Mouse (Mus musculus) cerebellum, adult (tissue): Measurements from ENCODE around the gene Cpz.

Source experiments
- ATAC-seq: cut with Nextera tagmentation; 2 replicates; pipeline ENCODE4 v1.9.2; 2017; ENCODE audit warnings: mild to moderate bottlenecking, moderate library complexity, mixed read lengths; ENCODE audit not compliant: insufficient number of reproducible peaks, low FRiP score, low TSS enrichment

Cpz gene

DNA sequence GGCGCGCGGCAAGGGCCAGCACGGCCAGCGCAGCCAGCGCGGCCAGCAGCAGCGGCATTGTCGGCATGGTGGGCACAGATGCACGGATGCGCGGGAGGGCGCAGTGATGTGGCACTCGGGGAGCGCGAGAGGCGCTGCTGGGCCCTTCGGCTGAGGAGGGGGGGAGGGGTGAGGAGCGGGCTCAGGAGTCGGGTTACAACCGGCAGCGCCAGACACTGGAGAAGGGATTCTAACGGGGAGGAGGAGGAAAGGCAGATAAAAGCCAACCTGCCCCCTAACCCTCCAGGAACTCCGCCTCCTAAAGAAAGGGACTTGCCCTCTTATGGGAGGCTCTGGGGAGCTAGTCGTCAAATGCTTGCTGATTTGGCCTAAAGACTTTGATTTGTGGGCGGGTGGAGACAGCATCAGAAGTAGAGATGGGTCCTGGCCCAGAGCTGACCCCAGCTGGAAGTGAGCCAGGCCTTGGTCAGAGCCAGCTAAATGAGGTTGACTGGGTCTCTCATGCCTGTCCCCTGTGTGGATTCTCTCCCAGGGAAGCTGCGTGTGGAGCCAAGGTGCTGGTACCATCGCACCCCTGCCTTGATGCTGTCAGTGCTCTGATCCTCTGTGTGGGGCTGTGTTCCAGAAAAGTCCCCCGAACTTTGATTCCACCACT is at the start of gene Cpz:
Gene Cpz, minus strand, starts transcription at position 230 of the 655 bp plus-strand sequence.
- ATAC-seq, result no peak

DNA sequence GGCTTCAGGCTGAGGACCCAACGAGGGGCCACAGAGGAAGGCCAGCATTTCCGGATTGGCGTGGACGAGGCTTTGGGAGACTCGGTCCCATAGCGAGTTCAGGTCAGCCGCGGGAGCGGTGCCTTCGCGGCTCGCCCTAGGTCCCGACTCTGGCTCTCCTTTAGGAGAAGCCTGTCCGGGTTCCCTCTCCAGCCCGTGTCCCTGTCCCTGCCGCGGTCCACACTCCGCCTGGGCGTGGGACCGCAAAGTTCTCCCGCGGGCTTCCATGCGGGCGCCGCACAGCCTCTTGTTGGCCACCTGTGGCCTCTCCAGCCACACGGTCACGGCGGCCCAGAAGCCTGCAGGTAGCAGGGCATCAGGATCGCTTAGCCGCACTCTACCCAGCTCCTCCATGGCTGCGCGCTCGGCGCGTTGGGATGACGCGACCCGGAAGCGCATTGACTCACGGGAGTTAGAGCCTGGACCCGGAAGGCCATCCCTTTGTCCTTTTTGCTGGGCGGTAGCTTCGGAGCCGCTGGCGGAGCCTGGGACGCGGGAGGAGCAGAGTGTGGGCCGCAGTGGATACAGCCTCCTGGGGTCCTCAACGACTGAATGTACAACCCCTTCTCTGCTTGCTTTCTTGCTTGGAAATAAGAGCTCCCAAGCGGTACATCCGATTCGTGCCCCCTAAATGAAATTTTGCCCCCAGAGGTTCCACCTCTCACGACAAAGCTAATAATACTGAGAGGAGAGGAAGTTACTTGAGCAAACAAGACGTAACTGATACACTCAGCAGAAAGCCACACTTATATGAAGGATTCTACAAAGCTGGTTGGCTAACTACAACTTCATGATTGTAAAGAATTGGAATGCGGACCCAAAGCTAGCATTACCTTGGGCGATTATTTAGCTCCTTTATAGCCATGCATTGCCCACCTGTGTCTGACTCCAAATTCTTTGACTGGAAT is 49.4 kb upstream of the Cpz start, which contains the start of gene Trmt44:
Gene Trmt44, minus strand, starts transcription at position 418 of the 947 bp plus-strand sequence.
- ATAC-seq, result peak; percentile 93

DNA sequence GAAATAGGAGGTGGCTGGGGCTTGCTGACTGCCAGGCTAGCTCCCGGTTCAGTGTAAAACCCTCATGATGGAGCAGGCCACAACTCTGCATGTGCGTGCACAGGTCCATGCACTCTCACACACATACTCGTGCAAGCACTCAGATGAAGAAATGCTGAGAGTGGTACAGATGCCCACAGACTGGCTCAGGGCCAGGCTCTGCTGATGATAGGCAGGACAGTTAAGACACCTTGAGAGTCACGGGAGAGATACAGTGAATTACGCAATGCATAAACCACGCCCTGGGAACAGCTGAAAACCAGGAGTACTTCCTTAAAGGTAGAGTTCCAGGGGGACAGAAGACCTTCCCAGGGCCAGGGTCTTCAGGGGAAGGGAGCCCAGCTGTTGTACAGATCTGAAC is 46.0 kb upstream of the Cpz start:
- no peak for ATAC-seq

DNA sequence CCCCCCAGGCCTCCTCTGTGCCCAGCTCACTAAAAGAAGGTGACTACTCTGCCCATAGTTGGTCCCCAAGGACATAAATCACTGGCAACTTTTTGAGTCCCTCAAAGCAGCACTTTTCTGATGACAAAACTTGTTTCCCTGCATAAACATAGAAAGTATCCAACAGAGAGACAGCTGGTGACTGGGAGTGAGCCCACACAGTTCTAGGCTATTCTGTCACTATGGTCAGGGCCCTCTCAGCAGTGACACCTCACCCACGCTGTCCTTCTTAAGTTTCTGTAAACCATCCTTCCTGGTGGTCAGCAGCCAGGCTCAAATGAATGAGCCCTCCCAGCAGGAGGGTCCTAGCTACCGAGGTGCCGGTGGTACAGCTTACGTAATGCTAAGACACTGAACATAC is 41.1 kb upstream of the Cpz start:
- no peak for ATAC-seq

DNA sequence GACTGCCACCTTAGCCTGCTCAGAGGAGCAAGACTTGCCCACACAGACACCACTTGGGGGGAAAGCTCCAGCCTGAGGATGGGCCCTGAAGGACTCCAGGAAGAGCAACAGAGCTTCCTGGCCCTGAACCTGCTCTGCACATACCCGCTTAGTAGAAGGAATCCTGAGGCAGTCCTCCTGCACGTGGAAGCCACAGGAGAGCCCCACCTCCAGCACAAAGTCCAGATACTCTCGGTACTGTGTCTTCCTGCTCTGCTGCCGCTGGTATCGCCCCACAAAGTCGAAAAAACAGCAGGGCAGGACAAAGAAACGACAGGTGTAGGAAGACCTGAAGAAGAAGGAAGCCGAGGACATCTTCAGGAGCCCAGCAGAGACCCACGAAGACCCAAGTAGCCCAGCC is 39.7 kb upstream of the Cpz start:
- ATAC-seq, result no peak

DNA sequence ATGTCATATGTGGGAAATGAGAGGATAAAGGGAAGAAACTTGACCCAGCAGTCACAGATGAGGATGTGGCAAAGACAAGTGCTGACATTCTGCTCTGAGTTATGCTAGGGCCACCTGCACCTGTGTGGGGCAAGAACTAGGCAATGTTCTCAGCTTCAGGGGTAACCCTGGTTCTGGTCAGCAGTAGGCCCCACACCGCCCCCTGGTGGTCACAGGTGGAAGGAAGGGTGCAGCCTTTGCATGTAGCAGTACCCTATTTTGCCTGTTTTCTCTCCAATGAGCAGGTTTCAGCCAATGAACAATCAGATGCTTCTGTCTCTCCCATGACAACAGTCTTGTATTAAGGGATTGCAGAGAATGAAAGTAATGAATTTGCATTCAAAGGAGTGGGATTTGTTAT is 38.0 kb upstream of the Cpz start:
- peak; percentile 40 for ATAC-seq

DNA sequence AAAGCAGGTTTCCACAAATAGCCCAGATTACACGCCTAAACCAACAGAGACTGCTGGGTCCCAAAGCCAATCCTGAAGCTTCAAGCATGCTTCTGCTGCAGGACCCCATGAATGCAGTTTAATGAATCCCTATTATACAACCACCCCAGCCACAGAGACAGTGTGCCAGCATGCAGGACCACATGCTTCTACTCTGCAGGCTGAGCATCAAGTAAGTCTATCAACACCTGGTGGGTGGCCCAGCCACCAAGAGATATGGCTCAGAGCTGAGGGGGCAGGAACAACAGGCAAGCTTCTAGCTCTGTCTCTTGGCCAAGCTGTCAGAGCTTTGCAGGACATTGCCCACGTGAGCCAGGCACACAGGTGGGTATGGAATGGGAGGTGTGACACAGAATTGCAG is 37.1 kb upstream of the Cpz start:
- no peak; the same call in 1 of the 2 replicates for ATAC-seq

DNA sequence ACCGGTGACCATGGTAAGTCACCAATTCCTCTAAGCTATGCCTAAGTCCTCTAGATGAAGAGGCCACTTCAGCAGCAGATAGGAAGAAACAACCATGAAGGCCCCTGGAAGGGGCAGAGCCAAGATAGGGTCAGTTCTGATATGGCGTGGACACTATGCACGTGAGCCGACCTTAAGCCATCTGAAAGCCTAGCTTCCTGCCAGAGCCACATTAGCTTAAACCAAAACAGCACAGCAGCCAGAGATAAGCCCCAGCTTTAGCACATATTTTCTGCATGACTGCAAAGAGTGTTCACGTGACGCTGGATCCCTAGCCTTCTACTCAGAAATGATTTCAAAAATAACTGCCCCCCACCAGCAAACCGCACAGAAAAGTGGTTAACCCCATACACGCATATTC is 33.9 kb upstream of the Cpz start:
- ATAC-seq, result no peak

DNA sequence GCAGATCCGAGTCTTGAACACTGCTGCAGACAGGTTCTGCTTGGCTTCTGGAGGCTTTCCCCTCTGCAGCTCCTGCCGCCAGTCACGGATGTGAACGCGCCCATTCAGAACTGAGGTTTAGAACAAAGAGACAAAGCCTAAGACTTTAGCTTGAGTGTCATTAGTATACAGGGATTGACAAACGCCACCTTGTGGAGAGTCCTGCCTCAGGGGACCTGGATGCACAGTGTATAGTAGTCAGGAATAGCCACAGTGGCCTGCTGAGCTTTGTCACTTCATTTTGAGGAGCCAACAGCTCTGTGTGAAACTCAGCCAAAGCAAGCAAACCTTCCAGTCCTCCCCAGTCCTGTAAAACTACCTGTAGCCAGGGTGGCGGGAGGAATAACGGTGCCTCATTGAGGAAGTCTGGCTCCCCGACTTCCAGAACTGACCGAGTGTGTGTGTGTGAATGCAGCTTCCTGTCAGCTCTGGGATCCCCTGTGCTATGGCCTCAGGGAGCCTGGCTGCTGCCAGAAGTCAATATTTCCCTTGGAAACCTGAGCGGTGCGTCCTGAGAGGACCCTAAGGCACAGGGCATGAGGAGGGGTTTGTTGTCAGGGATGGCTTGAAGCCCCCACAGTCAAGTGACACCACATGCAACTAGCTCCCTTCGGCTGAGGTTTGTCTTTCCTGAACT is 32.6 kb upstream of the Cpz start:
- no peak for ATAC-seq

DNA sequence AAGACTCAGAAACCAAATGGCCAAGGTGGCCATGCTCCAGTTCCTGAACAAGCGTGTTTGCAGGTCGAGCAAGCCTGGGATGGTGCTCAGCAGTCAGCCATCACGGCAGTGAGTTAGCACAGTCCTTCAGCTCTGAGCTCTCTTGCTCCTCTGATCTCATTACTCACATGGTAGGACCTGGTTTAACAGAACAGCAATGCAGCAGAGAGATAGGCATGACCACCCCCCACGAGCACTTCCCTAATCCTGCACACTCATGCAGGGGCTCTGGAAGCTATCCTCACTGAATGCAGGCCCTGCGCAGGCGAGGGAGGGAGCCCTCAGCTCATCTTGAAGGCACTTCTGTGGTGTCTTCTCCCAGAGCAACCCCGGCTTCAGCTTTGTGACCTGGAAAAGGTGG is 30.9 kb upstream of the Cpz start:
- ATAC-seq, result no peak

DNA sequence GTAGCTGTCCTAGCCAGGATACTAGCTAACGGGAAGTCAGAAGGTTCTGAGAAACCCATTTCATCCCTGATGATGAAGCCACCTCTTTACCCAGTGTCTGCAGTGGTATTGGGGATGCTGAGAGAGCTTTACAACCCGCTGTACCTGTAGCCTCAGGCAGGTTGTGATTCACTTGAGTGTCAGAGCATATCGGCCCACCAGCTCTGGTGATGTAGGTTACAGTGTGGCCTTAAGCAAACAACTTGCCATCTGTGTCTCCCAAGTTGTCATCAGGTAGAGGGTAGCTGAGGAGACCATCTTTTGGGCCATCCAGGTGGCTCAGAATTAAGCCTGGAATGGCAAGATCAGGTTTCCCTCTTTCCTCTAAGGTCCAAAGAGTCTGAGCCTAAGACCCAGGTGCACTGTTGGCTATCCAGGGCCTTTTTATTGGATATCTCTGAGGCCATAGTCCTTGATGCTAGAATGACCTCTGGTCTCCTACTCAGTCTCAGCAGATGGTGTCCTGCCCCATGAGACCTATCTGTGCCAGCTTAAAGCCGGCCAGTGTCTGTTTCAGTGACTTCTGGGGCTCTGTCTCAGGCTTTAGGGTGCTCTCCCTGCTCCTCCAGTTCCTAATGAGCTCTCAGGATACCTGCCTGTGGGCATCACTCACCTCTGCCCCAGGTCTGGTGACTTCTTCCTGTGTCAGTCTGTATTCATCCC is 27.5 kb upstream of the Cpz start:
- peak; percentile 31 for ATAC-seq

DNA sequence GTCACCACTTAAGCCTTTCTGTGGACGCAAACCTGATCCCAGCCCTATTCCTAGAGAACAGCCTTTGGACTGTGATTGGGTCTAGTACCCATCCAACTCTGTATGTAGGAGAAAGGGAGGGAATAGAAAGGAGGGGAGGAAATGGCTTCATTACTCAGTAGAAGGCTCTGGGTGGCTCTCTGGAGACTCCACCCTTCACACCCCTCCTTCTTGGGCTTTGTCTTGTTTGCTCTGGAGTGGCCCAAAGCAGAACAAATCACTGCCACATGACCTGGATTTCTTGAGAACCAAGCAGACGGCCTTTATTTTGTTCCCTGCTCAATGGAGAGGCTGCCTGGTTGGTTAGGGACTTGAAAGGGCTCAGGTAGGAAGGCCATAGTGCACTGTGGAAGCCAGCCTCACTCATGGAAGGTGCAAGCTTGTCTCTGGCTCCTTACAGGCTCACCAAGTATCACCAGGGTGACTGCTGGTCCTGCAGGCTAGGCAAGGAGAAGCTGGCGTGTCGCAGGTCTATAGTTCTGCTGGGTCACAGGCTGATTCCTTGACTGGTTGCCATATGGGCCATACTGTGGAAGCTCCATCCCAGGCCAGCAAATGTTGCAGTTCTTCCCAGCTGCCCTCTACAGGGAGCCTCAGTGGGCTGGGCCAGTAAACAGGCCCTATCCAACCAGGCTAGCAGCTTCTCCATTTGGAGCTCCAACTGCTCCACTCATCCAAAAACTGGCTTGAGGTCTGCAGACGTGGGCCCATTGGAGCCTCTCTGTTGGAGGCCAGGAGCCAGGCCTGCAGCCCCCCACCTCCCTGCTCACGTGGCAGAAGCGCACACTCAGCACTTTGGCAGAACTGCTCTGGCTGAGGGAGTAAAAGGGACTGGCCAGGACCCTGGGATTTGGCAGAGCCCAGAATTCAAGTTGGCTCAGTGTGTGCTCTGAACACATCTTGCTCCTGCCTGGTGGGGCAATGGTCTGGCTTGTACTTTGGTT is 26.6 kb upstream of the Cpz start:
- ATAC-seq, result peak; percentile 83

DNA sequence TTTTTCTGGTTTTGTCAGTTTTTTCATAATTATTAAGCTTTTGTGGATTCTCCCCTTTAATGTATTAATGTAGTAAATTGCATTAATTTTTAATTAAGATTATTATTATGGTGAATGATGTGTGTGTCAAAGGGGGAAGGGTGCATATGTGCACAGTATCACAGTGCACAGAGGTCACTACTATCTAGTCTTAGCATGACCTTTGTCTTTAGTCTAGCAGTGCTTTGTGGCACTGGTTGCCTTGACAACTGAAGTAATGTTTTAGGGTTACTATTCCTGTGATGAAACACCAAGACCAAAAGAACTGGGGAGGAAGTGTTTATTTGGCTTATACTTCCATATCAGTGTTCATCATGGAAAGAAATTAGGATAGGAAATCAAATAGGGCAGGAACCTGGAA is 20.6 kb upstream of the Cpz start:
- ATAC-seq, result no peak

DNA sequence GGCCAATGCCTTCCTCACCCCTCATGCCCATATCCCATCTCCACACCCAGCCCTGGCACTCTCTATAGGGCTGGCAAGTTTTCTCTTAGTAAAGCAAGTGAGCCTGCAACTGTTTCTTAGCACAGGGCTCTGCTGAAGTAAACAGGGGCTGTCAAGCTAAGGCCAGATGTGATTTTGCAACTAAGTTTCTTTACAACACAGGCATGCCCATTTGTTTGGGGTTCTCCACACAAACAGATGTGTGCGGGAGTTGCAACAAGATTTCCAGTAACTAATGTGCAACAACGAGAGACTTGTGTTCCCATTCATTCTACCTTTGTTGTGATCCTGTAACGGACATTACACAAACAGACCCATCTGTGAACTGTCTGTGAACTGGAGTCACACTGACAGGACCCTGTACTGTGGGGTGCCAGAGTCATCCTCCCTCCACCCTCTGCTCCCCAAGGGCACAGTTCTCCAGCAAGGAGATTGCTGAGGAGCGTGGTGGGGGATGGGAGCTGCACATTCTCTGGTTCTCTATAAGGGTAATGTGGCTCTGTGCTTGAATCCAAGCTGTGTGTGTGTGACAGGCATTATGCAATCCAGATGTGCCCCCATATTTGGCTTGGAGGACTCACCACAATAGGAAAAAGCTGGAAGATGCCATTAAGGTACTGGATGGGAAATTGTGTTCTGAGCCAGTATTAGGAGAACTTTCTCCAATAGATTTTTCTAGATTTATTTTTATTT is 15.7 kb upstream of the Cpz start:
- no peak for ATAC-seq

DNA sequence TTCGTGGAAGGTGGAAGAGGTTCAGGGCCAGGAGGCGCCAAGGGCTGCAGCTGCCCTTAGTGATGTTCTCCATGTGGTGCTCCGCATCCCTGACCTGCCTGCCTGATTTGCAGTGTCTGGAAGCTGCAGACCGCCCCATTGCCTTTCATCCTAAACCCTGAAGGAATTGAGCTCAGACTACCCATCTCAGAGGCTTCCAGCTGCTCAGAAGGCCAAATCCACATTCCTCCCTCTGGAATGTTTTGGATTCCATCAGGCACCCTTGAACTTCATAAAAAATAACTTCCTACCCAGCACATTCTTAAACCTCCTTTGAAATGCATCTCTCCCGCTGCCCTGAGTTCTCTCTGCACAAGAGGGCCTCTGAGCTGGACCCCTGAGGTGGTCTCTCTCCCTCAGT is 15.1 kb upstream of the Cpz start:
- ATAC-seq, result no peak

DNA sequence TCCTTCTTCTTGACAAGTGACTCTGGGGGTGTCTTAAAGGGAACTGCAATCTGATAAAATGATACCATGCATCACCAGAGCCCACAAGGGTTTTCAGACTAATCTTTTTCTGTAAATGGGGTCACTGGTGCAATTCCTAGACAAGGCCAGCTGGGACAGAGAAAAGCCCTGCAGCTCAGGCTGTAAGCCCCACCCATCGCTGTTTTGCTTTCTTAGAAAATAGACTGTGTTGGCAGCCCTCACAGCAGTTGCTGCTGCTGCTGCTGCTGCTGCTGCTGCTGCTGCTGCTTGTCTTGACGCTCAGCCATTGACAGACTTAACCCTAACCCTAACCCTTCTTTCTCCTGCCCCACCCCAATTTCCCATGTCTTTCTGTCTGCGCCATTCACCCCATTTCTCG is 14.1 kb upstream of the Cpz start:
- no peak for ATAC-seq

DNA sequence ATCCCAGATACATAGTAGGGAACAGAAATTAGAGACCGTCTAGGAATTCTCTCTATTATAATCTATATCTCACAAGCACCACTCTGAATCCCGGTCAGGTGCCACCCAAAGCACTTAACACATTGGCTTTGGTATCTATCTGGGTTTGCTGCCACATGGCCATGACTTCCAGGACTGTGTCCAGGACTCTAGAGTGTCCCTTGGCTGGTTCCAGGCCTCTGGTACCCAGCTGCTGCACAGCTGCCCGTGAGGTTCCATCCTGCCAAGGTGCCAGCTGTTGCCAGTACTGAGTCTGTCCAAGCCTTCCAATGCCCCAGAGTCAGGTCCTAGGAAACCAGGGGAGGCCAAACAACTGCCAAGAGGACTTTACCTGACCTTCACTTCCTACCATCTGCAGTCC is 12.5 kb upstream of the Cpz start:
- no peak for ATAC-seq

DNA sequence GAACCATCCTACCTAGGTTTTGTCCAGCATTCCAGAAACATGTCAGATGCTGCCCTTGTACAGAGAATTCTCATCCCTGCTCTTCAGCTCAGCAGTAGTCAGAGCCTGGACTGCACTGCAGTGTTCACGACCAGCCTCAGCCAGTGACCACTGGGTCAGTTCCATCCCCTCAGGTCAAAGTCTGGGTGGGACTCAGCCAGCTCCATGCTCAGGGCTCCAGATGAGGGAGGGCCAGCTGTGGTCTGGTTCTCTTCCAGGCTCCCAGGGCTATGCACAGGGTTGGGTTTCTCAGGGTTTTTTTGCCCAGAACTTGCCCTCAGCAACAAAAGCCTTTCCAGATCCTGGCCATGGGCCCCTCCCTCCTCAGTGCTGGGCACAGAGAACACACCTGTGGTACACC is 12.0 kb upstream of the Cpz start:
- no peak for ATAC-seq

DNA sequence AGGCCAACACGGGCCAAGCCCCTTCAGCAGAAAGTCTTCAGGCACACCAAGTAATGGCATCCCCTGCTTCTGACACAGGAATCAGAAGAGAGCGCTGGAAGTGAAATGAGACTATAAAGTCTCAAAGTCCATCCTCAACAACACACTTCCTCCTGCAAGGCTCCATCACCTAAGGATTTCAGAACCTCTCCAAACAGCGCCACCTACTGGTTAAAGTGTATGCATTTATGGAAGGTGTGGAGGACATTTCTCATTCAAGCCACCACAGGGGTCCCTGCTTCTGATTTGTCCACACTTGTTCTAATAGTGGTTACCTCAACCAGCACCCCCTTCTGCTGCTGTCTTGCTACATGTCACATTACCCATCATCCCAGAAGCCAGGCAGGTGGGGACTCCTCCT is 10.8 kb upstream of the Cpz start:
- ATAC-seq, result no peak
